Mouse (Mus musculus) layer of hippocampus, postnatal 14 days (tissue): ENCODE measurements around the gene Jag1. TPM values are rescaled to one million over a fixed set of nuclear protein-coding genes. Genes with fewer than 3 reads are reported as not detected.

ENCODE experiments used
- DNase-seq, 2 experiments: peaks; one replicate each; pipeline ENCODE4 v3.0.0; 2021 to 2022; ENCODE audit warnings: low spot score in 2 of 2, mixed read lengths in 1 of 2
- total RNA-seq, 2 experiments: library from RNA; stranded (reverse); gene quantifications; 2 replicates each; pipeline ENCODE4 v1.2.3; 2021

Gene Jag1
- total RNA-seq, 2 experiments from 2014 or later: 9.2 to 9.7 TPM

- no peak for DNase-seq
Observed at GRCm38 (mm10) chr2:137067479-137068110, 48.8 kb downstream of the Jag1 start.

GRCm38 (mm10) chr2:137064513-137064912 is 51.9 kb downstream of the Jag1 start:
- DNase-seq: no peak

- DNase-seq: no peak
Observed at GRCm38 (mm10) chr2:137063829-137064228, 52.6 kb downstream of the Jag1 start.

- DNase-seq: no peak
Observed at GRCm38 (mm10) chr2:137049906-137050305, 66.5 kb downstream of the Jag1 start.

- DNase-seq: no peak
Observed at GRCm38 (mm10) chr2:137049367-137049766, 67.1 kb downstream of the Jag1 start.

- no peak for DNase-seq
Observed at GRCm38 (mm10) chr2:137044122-137044521, 72.3 kb downstream of the Jag1 start.

Other genes with a start within 250 kb of the Jag1 start
- 10 to 100 TPM; 13.6 to 16.9 TPM for gene AL731706.2, start 231.0 kb downstream of the Jag1 start, total RNA-seq
- gene Slx4ip, start 225.4 kb downstream of the Jag1 start, total RNA-seq: 1 to 10 TPM; 7.5 to 7.6 TPM
- 10 to 100 TPM; 11.4 to 19.8 TPM for gene AL731706.1, start 225.3 kb downstream of the Jag1 start, total RNA-seq
- 10 to 100 TPM; 22.8 to 27.7 TPM for gene Mkks, start 225.3 kb downstream of the Jag1 start, total RNA-seq